Mouse (Mus musculus) thymus, adult 2 months (tissue): Measurements from ENCODE around the gene Dscam. TPM values are rescaled to one million over a fixed set of nuclear protein-coding genes. Genes with fewer than 3 reads are reported as not detected.

Experiments used
- DNase-seq: peaks from one replicate; pipeline ENCODE4 v3.0.0; 2021
- H3K27ac ChIP-seq: fragments of 200-500 bp; 2 replicates; pipeline ENCODE4 v1.5.1; 2012; ENCODE audit warnings: low read length, control low read depth; ENCODE audit not compliant: control insufficient read depth, insufficient read depth
- H3K27me3 ChIP-seq: fragments of 200-500 bp; 2 replicates; pipeline ENCODE4 v1.6.1; 2012; ENCODE audit warnings: mild to moderate bottlenecking, low read length, moderate library complexity, mixed read lengths; ENCODE audit not compliant: control insufficient read depth, insufficient read depth
- H3K36me3 ChIP-seq: fragments of 200-500 bp; 2 replicates; pipeline ENCODE4 v1.6.1; 2012; ENCODE audit warnings: mild to moderate bottlenecking, low read length, moderate library complexity; ENCODE audit not compliant: control insufficient read depth, insufficient read depth
- H3K4me1 ChIP-seq: fragments of 200-500 bp; replicated peaks from 2 replicates; pipeline ENCODE4 v1.6.1; 2012; ENCODE audit warnings: low read length; ENCODE audit not compliant: control insufficient read depth, insufficient read depth
- H3K4me3 ChIP-seq: fragments of 200-500 bp; 2 replicates; pipeline ENCODE4 v1.5.1; 2012; ENCODE audit warnings: mild to moderate bottlenecking, low read length, control low read depth, moderate library complexity; ENCODE audit not compliant: control insufficient read depth, insufficient read depth
- CTCF ChIP-seq: fragments of 200-500 bp; IDR thresholded peaks from 2 replicates; pipeline ENCODE4 v1.5.1; 2012; ENCODE audit warnings: mild to moderate bottlenecking, control low read depth, low read length, moderate library complexity, borderline replicate concordance; ENCODE audit not compliant: control insufficient read depth, poor library complexity, insufficient read depth; ENCODE audit errors: extremely low read depth
- POLR2A ChIP-seq: fragments of 200-500 bp; IDR thresholded peaks from 2 replicates; pipeline ENCODE4 v1.6.1; 2012; ENCODE audit warnings: mild to moderate bottlenecking, low read length, control low read depth, moderate library complexity; ENCODE audit not compliant: control insufficient read depth, poor library complexity, insufficient read depth; ENCODE audit errors: extremely low read depth
- WGBS: fragments of 180-500 bp; shearing (Covaris S2); methylation state at CpG from one replicate; pipeline ENCODE4 v1.1.7; 2018; 5-methylcytosine and 5-hydroxymethylcytosine counted together
- polyA plus RNA-seq: library from polyadenylated mRNA; depleted of rRNA; stranded (reverse); fragments of >200 nt; gene quantifications from 2 replicates; pipeline ENCODE4 v1.2.3, GENCODE M21; 2012

The Dscam gene
- polyA plus RNA-seq, 1 experiment, result 0.28 TPM

DNA sequence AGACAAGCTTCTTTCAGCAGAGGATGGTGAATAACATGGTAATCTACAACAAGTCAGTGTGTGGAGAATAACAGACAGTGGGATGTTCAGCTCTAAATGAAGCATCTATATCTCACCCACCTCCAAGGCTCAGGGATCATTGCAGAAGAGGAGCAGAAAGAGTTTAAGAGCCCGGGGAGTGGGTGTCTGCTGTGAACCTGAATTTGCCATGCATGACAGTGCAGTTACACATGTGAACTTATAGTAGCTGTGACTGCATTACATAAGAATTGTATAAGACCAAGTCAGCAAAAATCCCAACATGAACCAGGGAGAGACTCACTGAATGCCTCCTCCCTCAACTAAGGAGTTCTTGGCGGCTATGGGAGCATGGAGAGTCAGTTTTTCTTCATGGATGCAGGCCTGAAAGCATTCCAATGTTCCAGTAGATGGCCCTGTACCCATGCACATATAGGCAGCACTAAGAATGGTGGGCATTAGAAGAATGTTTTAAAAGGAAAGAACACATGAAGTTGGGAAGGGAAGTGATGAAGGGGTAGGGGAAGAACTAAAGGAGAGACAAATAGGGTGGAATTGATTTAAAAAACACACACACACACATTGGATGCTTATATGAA lies 417.3 kb downstream of the Dscam start:
- WGBS, result 87% methylated on average over 2 of the region's 2 CpGs

GRCm38 (mm10) chr16:96742475-96743255 lies 427.9 kb downstream of the Dscam start:
- 77% methylated on average over 5 of the region's 5 CpGs for WGBS
- no peaks in the 10 kb centered on the region for H3K4me1 ChIP-seq
- DNase-seq, result no peak
- H3K27ac ChIP-seq, result no peak overlapping the region
- H3K36me3 ChIP-seq, result no peaks in the 10 kb centered on the region
- no peaks in the 10 kb centered on the region for H3K27me3 ChIP-seq
- no peak for TF ChIP-seq CTCF
- TF ChIP-seq POLR2A, result no peak
- no peak overlapping the region for H3K4me3 ChIP-seq

More for the DNA sequence above, 417.3 kb downstream of the Dscam start:
- H3K27me3 ChIP-seq, result no peaks in the 10 kb centered on the region
- no peak for DNase-seq
- TF ChIP-seq POLR2A (no peak), CTCF (no peak)
- no peaks in the 10 kb centered on the region for H3K36me3 ChIP-seq
- no peak overlapping the region for H3K27ac ChIP-seq
- no peak overlapping the region for H3K4me3 ChIP-seq
- H3K4me1 ChIP-seq, result no peaks in the 10 kb centered on the region

DNA sequence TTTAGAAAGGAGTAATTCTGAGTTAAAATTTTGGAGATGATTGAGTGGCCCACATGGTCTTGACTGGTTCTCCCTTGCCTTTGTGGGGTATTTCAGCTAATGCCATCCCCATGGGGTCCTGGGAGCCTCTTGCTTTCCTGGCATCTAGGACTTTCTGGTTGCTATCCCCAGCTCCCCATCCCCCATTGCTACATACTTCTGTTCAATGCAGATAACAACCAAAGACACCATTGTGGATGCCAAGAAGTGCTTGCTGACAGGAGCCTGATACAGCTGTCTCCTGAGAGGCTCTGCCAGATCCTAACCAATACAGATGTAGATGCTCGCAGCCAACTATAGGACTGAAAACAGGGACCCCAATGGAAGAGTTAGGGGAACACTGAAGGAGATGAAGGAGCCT lies 429.2 kb downstream of the Dscam start:
- TF ChIP-seq CTCF, result no peak
- no peak for TF ChIP-seq POLR2A

DNA sequence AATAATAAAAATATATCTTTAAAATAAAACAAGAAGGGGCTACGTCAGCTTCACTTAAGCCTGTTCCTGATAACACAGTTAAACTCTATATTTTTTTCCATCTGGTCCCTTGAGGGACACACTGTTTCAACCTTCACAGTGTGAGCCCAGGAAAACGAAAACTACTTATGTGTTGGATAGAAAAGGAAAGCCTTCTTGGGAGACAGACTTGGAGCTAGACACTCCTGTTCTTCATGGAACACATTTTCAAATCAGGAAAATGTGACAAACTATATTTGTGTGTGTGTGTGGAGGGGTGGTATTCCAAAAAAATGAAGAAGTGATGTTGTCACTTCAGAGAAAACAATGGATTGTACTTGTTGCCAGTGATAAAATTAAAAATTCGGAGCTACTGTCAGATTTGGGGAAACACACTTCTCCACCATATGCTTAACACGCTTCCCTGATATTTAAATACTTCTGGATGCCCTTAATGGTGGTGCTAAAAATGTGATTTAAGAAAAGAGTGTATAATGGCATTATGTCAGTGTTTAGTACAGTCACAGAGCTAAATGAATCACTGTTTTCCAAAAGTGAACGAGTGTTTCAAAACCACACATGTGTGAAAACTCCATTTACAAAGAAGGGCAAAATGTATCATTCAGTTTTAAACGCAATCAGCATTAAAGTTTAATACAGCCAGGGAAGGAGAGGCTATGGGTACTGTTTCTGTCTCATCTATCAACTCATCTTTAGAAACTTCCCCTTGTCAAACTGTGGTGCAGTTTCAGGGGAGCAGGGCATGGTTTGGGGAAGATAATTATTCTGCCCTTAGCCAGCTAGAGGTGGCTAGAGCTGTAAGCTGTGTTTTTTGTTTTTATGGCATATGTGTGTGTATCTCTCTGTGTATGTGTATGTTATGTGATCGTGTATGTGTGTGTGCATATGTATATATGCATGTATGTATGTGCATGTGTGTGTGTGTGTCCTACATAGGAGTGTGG lies 430.2 kb downstream of the Dscam start:
- no peaks in the 10 kb centered on the region for H3K4me1 ChIP-seq
- no peak for TF ChIP-seq POLR2A
- TF ChIP-seq CTCF, result no peak
- no peaks in the 10 kb centered on the region for H3K27me3 ChIP-seq
- H3K27ac ChIP-seq, result no peak overlapping the region
- H3K36me3 ChIP-seq, result no peaks in the 10 kb centered on the region
- WGBS, result 83% methylated on average over 7 of the region's 7 CpGs
- no peak for DNase-seq
- no peak overlapping the region for H3K4me3 ChIP-seq

More for the DNA sequence above, 429.2 kb downstream of the Dscam start:
- no peaks in the 10 kb centered on the region for H3K4me1 ChIP-seq
- WGBS, result 93% methylated on average over 1 of the region's 1 CpGs
- H3K36me3 ChIP-seq, result no peaks in the 10 kb centered on the region
- H3K27me3 ChIP-seq, result no peaks in the 10 kb centered on the region
- DNase-seq, result no peak
- no peak overlapping the region for H3K4me3 ChIP-seq
- H3K27ac ChIP-seq, result no peak overlapping the region

DNA sequence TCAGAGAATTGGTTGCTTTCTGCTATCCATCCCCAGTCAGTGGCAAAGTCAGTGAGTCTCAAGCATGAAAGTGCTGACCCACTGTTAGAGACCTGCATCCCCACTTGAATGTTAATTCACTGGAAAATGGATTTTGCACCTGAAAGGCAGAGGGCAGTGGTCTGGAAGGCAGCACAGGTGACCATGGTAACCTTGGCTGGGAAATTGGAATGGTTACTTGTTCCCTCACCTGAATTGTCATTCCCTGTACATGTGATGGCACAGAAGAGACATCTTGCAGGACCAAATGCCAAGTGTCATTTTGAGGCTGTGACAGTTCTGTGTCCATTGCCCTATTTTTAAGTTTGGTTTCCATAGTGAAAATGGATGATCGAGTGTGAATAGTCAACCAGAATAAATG lies 434.1 kb downstream of the Dscam start:
- no peak overlapping the region for H3K27ac ChIP-seq
- H3K4me1 ChIP-seq, result no peaks in the 10 kb centered on the region
- no peak for DNase-seq
- WGBS, result 94% methylated on average over 1 of the region's 1 CpGs
- no peaks in the 10 kb centered on the region for H3K27me3 ChIP-seq
- H3K36me3 ChIP-seq, result no peaks in the 10 kb centered on the region
- TF ChIP-seq POLR2A, result no peak
- TF ChIP-seq CTCF, result no peak
- H3K4me3 ChIP-seq, result no peak overlapping the region

DNA sequence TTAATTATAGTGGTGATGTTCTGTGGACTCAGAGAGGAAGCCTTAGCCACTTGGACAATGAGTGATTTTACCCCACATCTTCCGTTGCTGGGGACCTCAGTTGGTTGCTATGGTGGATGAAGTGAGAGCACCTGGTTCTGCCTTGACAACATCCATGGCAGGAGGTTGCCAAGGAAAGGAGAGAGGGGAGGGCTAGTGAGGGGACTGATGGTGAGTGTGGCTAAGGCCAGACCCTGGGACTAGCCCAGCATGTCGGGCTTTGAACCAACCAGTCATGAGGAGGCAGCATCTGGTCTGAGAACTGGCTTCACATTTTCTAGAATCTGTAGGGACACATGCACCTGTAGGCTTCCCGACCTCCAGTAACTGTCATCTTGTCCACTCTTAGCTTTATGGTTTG lies 439.7 kb downstream of the Dscam start:
- no peak overlapping the region for H3K4me3 ChIP-seq
- H3K27ac ChIP-seq, result no peak overlapping the region
- no peaks in the 10 kb centered on the region for H3K36me3 ChIP-seq
- no peak for DNase-seq
- TF ChIP-seq POLR2A, result no peak
- 87% methylated on average over 3 of the region's 3 CpGs for WGBS
- H3K27me3 ChIP-seq, result no peaks in the 10 kb centered on the region
- H3K4me1 ChIP-seq, result no peaks in the 10 kb centered on the region
